Mouse (Mus musculus): ENCODE results near the gene Defb48.

The Defb48 gene

GRCm38 (mm10) chr14:62984410-62984809 is at the start of gene Defb48:
Defb48 (minus strand) TSS chr14:62984510.
- no peak for DNase-seq

DNA sequence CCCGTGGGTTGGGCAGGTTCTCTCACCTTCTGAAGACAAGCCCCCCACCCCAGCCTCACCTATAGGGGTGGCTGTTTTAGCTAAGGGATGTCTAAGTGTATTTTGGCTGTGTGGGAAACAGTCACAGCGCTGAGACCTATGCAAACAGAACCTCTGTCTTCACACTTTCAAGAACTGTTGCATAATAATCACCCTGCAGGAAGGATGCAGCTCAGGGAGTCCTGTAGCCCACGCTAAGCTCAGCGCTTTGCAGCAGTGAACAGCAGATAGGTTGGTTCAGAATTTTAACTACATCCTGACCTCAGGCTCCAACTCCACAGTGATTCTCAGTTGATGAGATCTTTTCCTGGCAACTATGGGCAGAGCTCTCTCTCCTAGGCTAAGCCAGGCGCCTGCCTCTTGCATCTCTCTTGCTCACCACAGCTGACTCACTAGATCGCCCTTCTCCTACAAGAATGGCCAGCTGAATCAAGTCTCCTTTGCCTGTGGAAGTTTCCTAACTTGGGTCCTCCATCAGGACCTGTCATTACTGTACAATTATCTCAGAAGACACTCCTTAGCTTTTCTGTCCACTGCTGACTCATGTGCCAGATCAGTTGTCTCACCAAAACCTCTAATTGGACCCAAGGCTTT is 36.3 kb upstream of the Defb48 start:
- no peak for DNase-seq

DNA sequence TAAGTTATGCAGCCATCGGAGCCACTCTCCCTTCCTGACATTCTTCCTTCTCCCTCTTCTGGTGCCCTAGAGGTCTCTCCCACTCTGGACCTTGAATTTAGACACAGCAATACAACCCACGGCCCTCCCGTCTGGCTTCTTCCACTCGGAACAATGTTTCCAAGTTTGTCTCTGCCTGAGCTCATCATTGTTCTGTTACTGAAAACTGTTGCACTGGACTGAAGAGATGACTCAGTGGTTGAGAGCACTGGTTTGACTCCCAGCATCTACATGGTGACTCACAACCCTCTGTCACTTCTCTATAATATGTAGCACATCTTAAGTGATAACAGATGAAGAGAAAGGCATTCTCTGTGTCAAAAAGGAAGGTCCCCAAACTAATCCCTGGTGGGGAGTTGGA is 30.4 kb upstream of the Defb48 start:
- no peak for DNase-seq

GRCm38 (mm10) chr14:63013082-63013481 is 28.8 kb upstream of the Defb48 start:
- no peak for DNase-seq

- no peak for DNase-seq
These were observed 27.2 kb upstream of the Defb48 start, which contains the start of gene Defb43 for GRCm38 (mm10) chr14:63011471-63011870. Defb43 (plus strand) TSS chr14:63011771.

DNA sequence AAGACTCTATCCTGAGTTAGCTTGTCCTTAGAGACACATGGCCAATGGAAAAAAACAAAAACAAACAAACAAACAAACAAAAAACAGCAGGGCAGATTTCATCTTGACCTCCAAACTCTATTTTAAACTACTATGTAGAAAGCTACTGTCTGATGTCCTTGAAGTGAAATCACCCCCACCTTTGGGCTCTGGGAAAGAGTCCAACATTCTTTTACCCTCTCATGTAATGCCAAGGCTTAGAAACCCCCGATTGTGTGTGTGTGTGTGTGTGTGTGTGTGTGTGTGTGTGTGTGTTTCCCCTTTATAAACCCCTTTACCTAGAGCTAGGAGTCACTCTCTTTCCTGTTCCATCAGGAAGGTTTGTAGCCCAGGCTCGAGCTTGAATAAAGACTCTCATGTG is 18.3 kb upstream of the Defb48 start:
- DNase-seq: no peak

DNA sequence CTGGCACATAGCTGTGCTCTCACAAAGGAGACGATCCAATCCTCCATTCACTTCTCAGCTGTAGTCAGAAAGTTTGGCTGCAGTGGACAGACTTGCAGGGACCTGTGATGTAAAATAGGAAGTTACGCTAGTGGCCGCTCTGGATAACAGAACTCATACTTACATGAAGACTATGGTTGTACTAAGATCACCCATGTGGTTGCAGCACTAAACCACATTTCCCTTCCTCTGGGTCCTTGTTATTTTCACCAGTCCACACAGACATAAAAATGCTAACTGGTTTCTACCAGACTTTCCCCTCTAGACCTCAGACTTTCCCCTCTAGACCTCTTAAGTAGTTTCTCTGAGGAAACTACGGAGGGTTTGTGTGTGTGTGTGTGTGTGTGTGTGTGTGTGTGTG is 14.7 kb upstream of the Defb48 start:
- no peak for DNase-seq

DNA sequence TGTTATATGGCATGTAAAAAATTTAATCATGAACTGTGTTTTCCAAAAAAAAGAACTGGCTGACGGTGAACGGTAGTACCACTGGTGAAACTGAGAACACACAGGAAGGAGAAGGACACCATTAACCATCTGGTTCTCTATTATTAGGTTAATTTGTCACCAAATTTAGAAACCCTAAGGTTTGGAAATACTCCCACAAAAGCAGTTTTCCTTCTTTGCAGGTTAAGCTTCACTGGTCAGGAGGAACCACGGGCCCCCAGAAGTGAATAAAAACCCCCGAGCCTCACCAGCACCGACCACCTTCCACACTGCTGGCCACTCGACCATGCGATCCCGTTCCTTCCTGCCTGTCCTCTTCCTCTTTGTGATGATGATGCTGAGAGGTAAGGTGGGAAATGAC is 13.5 kb upstream of the Defb48 start, which contains the start of gene Defb47:
Gene Defb47, plus strand, starts transcription at position 301 of the 400 bp plus-strand sequence.
- no peak for DNase-seq

- peak; percentile 43 for DNase-seq
These were observed 7.7 kb upstream of the Defb48 start for GRCm38 (mm10) chr14:62991849-62992510.

- no peak for DNase-seq
These were observed 7.0 kb upstream of the Defb48 start for GRCm38 (mm10) chr14:62991271-62991670.

DNA sequence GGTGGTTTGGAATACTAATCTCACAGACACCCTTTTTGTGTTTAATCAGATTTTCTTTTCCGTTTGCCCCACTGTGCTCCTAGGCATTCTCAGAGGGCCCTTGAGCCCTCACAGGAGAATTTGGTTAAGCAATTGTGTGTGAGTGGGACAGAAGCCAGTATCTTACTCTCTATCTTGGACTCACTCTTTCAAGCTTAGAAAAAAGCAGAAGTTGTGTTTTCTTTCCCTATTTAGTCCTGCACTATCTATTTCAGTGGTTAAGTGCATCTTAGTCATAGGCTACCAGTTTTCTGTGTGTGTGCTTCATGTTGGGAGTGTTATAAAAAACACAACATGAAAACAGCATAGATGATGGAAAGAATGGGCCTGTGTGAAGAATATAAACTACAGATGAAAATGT is 4.5 kb downstream of the Defb48 start:
- DNase-seq: no peak

DNA sequence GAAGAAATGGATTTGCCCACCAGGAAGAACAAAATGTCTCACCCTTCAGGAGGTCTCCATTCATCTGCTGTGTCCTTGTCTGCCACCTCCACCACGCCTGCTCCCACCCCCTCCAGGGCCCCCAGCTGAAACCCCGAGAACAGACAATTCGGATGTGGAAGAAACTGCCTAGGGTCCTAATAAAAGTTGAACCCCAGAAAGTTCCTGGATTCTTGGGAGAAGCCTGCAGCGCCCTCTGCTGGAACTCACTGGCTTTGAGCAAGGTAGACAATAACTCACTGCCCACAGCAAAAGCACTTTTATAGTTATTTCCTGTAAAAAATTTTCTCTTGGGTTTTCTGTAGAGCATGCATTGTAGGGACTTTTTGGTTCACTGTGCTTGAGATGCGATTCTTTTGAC is 9.3 kb downstream of the Defb48 start:
- DNase-seq: peak; percentile 73

GRCm38 (mm10) chr14:62965811-62966520 is 18.3 kb downstream of the Defb48 start:
- peak; percentile 69 for DNase-seq

- DNase-seq: peak; percentile 20
These were observed 19.0 kb downstream of the Defb48 start for GRCm38 (mm10) chr14:62965342-62965741.

DNA sequence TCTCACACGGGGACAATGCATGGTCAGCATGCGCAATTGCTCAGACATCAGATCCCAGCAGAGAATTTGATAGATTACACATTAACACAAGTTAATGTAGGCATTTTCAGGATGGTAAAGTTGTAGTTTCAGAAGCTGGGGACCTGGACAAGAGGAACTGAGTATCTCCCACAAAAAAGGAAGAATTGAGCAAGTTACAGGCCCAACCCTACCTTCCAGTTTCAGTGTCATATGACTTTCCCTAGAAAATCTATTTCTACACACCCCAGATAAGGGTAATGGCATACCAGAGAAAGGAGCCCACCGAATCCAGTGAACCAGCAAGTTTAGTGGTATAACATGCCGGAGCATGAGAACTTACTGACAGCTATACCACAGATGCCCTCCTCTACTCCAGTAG is 20.7 kb downstream of the Defb48 start:
- DNase-seq: no peak

GRCm38 (mm10) chr14:62956091-62956490 is 28.2 kb downstream of the Defb48 start:
- DNase-seq: no peak

DNA sequence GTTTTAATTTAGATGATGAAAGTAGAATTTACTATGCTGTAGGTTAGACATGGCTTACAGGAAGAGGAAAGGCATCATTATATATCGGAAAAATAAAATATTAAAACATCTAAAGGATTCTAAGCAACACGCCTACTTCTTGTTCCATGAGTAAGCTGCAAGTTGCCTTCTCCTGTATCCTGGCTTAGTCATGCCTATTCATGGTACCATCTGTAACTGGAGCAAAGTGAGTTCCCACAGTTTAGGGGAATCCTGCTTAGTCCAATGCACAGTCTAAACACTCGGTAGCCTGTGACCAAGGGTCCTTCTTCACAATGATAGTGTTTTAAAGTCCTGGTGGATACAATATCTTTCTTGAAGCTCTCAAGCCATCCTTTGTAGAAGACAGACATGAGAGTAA is 37.5 kb downstream of the Defb48 start:
- DNase-seq: no peak

- DNase-seq: no peak
These were observed 43.8 kb downstream of the Defb48 start for GRCm38 (mm10) chr14:62940383-62941074.

DNA sequence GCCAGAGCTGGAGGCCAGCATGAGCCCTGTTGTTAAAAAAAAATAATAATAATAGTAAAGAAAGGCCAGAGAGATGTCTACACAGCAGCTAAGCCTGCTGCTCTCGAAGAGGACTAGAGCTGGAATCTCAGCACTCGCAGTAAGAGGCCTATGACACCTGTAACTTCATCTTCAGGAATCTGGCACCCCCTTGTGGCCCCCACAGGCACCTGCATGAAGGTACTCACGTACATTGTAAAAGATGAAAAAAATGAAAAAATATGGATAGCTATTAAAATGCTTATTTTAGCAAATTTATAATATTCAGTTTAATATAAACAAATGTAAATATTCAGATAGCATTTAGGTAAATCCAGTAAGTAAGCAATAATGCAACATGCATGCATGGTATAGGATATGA is 44.9 kb downstream of the Defb48 start:
- no peak for DNase-seq

DNA sequence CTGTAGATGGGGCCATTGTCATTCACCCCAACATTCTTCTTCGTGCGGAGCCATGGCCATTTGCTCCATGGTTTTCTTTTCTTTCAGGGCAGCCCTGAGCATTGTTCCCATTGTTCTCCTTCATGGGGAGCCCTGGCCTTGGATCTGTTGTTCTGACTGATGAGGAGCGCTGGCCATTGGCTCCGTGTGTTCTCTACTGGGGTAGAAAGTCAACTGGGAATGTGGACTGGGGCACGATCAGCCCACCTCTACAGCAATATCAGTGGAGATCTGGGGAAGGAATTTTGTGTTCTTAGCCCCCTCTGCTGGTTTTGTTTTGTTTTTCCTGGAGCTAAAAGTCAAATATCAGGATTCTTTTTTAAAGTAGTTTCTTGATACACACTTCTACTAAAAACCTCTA is 46.6 kb downstream of the Defb48 start:
- peak; percentile 19 for DNase-seq

GRCm38 (mm10) chr14:62936631-62937380 is 47.5 kb downstream of the Defb48 start:
- DNase-seq: no peak

- DNase-seq: no peak
These were observed 48.9 kb downstream of the Defb48 start for GRCm38 (mm10) chr14:62935361-62935760.

- no peak for DNase-seq
These were observed 56.2 kb downstream of the Defb48 start for GRCm38 (mm10) chr14:62928101-62928541.
